Mouse (Mus musculus): Measurements from ENCODE around the gene Dedd.
"Not testable (repeated sequence)": the region's sequence is repeated elsewhere in the genome, so short reads cannot be mapped to it uniquely, and the experiment has no call there.

The Dedd gene

GRCm38 (mm10) chr1:171328839-171329432 lies at the start of gene Dedd:
Gene Dedd (plus strand): TSS chr1:171329145.
- DNase-seq (ENCODE audit: low read depth), result peak; percentile 97

- no peak for DNase-seq (ENCODE audit: low read depth)
Observed at GRCm38 (mm10) chr1:171279721-171280120, 49.2 kb upstream of the Dedd start.

GRCm38 (mm10) chr1:171280250-171280915 lies 48.6 kb upstream of the Dedd start:
- DNase-seq (ENCODE audit: low read depth), result no peak

GRCm38 (mm10) chr1:171280916-171281527 lies 47.9 kb upstream of the Dedd start, which contains the start of gene Ppox:
Gene Ppox (minus strand): TSS chr1:171281186.
- DNase-seq (ENCODE audit: low read depth), result peak; percentile 96

- no peak for DNase-seq (ENCODE audit: low read depth)
Observed at GRCm38 (mm10) chr1:171281528-171281923, 47.4 kb upstream of the Dedd start.

- DNase-seq (ENCODE audit: low read depth), result no peak
Observed at GRCm38 (mm10) chr1:171282086-171282805, 46.7 kb upstream of the Dedd start.

GRCm38 (mm10) chr1:171283188-171284160 lies 45.5 kb upstream of the Dedd start:
- DNase-seq (ENCODE audit: low read depth), result no peak

GRCm38 (mm10) chr1:171284491-171284890 lies 44.5 kb upstream of the Dedd start:
- no peak for DNase-seq (ENCODE audit: low read depth)

- DNase-seq (ENCODE audit: low read depth), result no peak
Observed at GRCm38 (mm10) chr1:171285096-171285892, 43.7 kb upstream of the Dedd start.

- DNase-seq (ENCODE audit: low read depth), result peak; percentile 7
Observed at GRCm38 (mm10) chr1:171286517-171286916, 42.4 kb upstream of the Dedd start.

GRCm38 (mm10) chr1:171287136-171288081 lies 41.5 kb upstream of the Dedd start, which contains the start of gene Usp21:
Gene Usp21 (minus strand): TSS chr1:171287991.
- DNase-seq (ENCODE audit: low read depth), result peak; percentile 93

- DNase-seq (ENCODE audit: low read depth), result no peak
Observed at GRCm38 (mm10) chr1:171288328-171288727, 40.6 kb upstream of the Dedd start.

GRCm38 (mm10) chr1:171293351-171293750 lies 35.6 kb upstream of the Dedd start:
- no peak for DNase-seq (ENCODE audit: low read depth)

GRCm38 (mm10) chr1:171293906-171294297 lies 35.0 kb upstream of the Dedd start:
- DNase-seq (ENCODE audit: low read depth), result no peak

- DNase-seq (ENCODE audit: low read depth), result peak; percentile 92
Observed at GRCm38 (mm10) chr1:171294298-171295062, 34.5 kb upstream of the Dedd start, which contains the start of gene Ufc1. Gene Ufc1 (minus strand): TSS chr1:171295024.

GRCm38 (mm10) chr1:171295063-171295402 lies 33.9 kb upstream of the Dedd start:
- no peak for DNase-seq (ENCODE audit: low read depth)

- DNase-seq (ENCODE audit: low read depth), result no peak
Observed at GRCm38 (mm10) chr1:171298226-171298625, 30.7 kb upstream of the Dedd start.

- DNase-seq (ENCODE audit: low read depth), result not testable (repeated sequence)
Observed at GRCm38 (mm10) chr1:171306157-171306556, 22.8 kb upstream of the Dedd start.

GRCm38 (mm10) chr1:171309321-171309720 lies 19.6 kb upstream of the Dedd start:
- DNase-seq (ENCODE audit: low read depth), result no peak
